8 mouse cellular contexts compared by ENCODE assay signal in the genomic region with DNA sequence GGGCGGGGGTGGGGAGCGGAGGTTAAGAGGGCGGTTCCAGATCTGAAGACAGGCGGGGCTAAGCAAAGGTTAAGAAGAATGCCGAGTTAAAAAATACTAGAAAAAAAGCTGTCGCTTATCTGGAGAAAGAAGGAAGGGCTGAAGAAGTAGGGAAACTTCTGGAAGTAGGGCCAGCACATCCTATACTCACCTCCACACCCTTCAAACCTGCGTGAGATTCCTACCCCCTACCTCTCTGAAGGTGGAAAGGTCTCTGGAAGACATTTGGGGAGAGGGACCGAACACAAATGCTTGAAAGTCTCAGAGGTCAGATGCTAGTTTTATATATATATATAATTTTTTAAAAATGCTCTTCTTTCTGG. TPM values are rescaled to one million over a fixed set of nuclear protein-coding genes. Genes with fewer than 3 reads are reported as not detected.
DNase-seq lines count a peak whose midpoint lies in the region; ATAC-seq lines count a peak whose summit lies in the region.

No protein-coding gene starts in this region.

- H3K4me1 ChIP-seq in kidney, embryonic 16.5 days (ENCODE audit: insufficient read depth, low read length) = peaks cover 14% of the 10 kb centered on the region; the same call in 1 of the 2 replicates
- peaks cover 8% of the 10 kb centered on the region for H3K4me1 ChIP-seq in embryonic facial prominence, embryonic 10.5 days
- peaks cover 7% of the 10 kb centered on the region for H3K4me1 ChIP-seq in hindbrain, embryonic 15.5 days (replicated peaks)
- 0 out of 2 replicates have a peak, but pooled peaks cover 5% of the 10 kb centered on the region for H3K4me1 ChIP-seq in midbrain, embryonic 14.5 days (ENCODE audit: control insufficient read depth, insufficient read depth, low read length)

- no peaks in the 10 kb centered on the region for H3K27me3 ChIP-seq in kidney, embryonic 16.5 days (ENCODE audit: insufficient read depth, low read length)
- no peaks in the 10 kb centered on the region for H3K27me3 ChIP-seq in embryonic facial prominence, embryonic 10.5 days (replicated peaks; ENCODE audit: low read depth, poor library complexity, severe bottlenecking)
- H3K27me3 ChIP-seq in hindbrain, embryonic 15.5 days = no peaks in the 10 kb centered on the region
- no peaks in the 10 kb centered on the region for H3K27me3 ChIP-seq in midbrain, embryonic 14.5 days (ENCODE audit: control insufficient read depth, insufficient read depth, low read length)

- peak overlapping the region; percentile 62 for H3K4me3 ChIP-seq in kidney, embryonic 16.5 days (ENCODE audit: low read length)
- H3K4me3 ChIP-seq in embryonic facial prominence, embryonic 10.5 days = peak overlapping the region; percentile 74
- peak overlapping the region; percentile 47 for H3K4me3 ChIP-seq in hindbrain, embryonic 15.5 days
- peak overlapping the region; percentile 43 for H3K4me3 ChIP-seq in midbrain, embryonic 14.5 days (replicated peaks; ENCODE audit: low read depth, low read length)

- WGBS in kidney, embryonic 16.5 days = 9% methylated on average over 8 of the region's 8 CpGs
- 11% methylated on average over 8 of the region's 8 CpGs for WGBS in embryonic facial prominence, embryonic 10.5 days
- 13% methylated on average over 8 of the region's 8 CpGs for WGBS in hindbrain, embryonic 15.5 days
- WGBS in midbrain, embryonic 14.5 days = 8% methylated on average over 8 of the region's 8 CpGs

- no peak; the same call in 1 of the 2 replicates for ATAC-seq in kidney, embryonic 16.5 days (ENCODE audit: low FRiP score, low TSS enrichment)
- ATAC-seq in hindbrain, embryonic 15.5 days (ENCODE audit: low FRiP score, low read depth) = no peak
- ATAC-seq in midbrain, embryonic 14.5 days (ENCODE audit: low FRiP score, low TSS enrichment) = no peak

- no peaks in the 10 kb centered on the region for H3K9me3 ChIP-seq in kidney, embryonic 16.5 days (ENCODE audit: low read length)
- no peaks in the 10 kb centered on the region for H3K9me3 ChIP-seq in embryonic facial prominence, embryonic 10.5 days
- no peaks in the 10 kb centered on the region for H3K9me3 ChIP-seq in hindbrain, embryonic 15.5 days
- H3K9me3 ChIP-seq in midbrain, embryonic 14.5 days (ENCODE audit: control insufficient read depth, low read length) = no peaks in the 10 kb centered on the region

- H3K27ac ChIP-seq in kidney, embryonic 16.5 days (ENCODE audit: low read length) = peak overlapping the region; percentile 75; the same call in 1 of the 2 replicates
- H3K27ac ChIP-seq in embryonic facial prominence, embryonic 10.5 days (replicated peaks) = peak overlapping the region; percentile 59; the same call in 1 of the 2 replicates
- no peak overlapping the region for H3K27ac ChIP-seq in hindbrain, embryonic 15.5 days (replicated peaks)
- H3K27ac ChIP-seq in midbrain, embryonic 14.5 days (replicated peaks; ENCODE audit: low read depth, low read length) = no peak overlapping the region

- H3K9ac ChIP-seq in kidney, embryonic 16.5 days (replicated peaks; ENCODE audit: low read length) = peak overlapping the region; percentile 38; the same call in 1 of the 2 replicates
- H3K9ac ChIP-seq in hindbrain, embryonic 15.5 days = peak overlapping the region; percentile 39; the same call in 1 of the 2 replicates
- peak overlapping the region; percentile 50; the same call in 1 of the 2 replicates for H3K9ac ChIP-seq in midbrain, embryonic 14.5 days (replicated peaks; ENCODE audit: low read length)

- peak overlapping the region; percentile 71 for H3K4me2 ChIP-seq in kidney, embryonic 16.5 days (replicated peaks; ENCODE audit: low read depth, low read length)
- H3K4me2 ChIP-seq in hindbrain, embryonic 15.5 days = peak overlapping the region; percentile 77
- peak overlapping the region; percentile 67 for H3K4me2 ChIP-seq in midbrain, embryonic 14.5 days (ENCODE audit: low read length)

- H3K36me3 ChIP-seq in kidney, embryonic 16.5 days (ENCODE audit: insufficient read depth, low read length) = no peaks in the 10 kb centered on the region; the same call in 1 of the 2 replicates
- H3K36me3 ChIP-seq in embryonic facial prominence, embryonic 10.5 days (replicated peaks) = no peaks in the 10 kb centered on the region
- no peaks in the 10 kb centered on the region for H3K36me3 ChIP-seq in hindbrain, embryonic 15.5 days
- H3K36me3 ChIP-seq in midbrain, embryonic 14.5 days (ENCODE audit: control insufficient read depth, insufficient read depth, low read length) = no peaks in the 10 kb centered on the region

- DNase-seq in kidney, postnatal 14 days = no peak
- no peak for DNase-seq in embryonic facial prominence, embryonic 10.5 days (ENCODE audit: low spot score)
- DNase-seq in midbrain, embryonic 14.5 days = no peak
- DNase-seq in layer of hippocampus, adult 9-11 months = no peak
- no peak for DNase-seq in embryo, embryonic 11 days
- no peak for DNase-seq in right cerebral cortex, postnatal 14 days

RNA-seq across cellular contexts. Expression of a gene that starts 0.3 kb away (rescaled TPM):
- 14.3 and 15.8 TPM in 2 replicates for polyA plus RNA-seq in kidney, embryonic 16.5 days (2015; fragmentation: Nextera tagmentation; extraction: Ambion mirVana)
- 16.9 and 19.4 TPM in 2 replicates for polyA plus RNA-seq in embryonic facial prominence, embryonic 10.5 days (2016; fragmentation: Nextera tagmentation; extraction: Ambion mirVana)
- polyA plus RNA-seq in hindbrain, embryonic 15.5 days (2015; fragmentation: Nextera tagmentation; extraction: Ambion mirVana) = 1.5 and 1.6 TPM in 2 replicates
- 0.61 and 1.3 TPM in 2 replicates for polyA plus RNA-seq in midbrain, embryonic 14.5 days (2014; fragmentation: Nextera tagmentation; extraction: Ambion mirVana)

RNA-seq across cellular contexts. Expression of a gene that starts 27.2 kb away (rescaled TPM):
- polyA plus RNA-seq in kidney, embryonic 16.5 days (2015; fragmentation: Nextera tagmentation; extraction: Ambion mirVana) = 20.8 and 23.3 TPM in 2 replicates
- polyA plus RNA-seq in embryonic facial prominence, embryonic 10.5 days (2016; fragmentation: Nextera tagmentation; extraction: Ambion mirVana) = 7.0 and 7.7 TPM in 2 replicates
- 12.4 and 14.6 TPM in 2 replicates for polyA plus RNA-seq in hindbrain, embryonic 15.5 days (2015; fragmentation: Nextera tagmentation; extraction: Ambion mirVana)
- 5.9 and 8.7 TPM in 2 replicates for polyA plus RNA-seq in midbrain, embryonic 14.5 days (2014; fragmentation: Nextera tagmentation; extraction: Ambion mirVana)

Comparison
In these comparisons a context has a peak if more than half of its experiments do, and no peak if none do; other contexts are left out.
1. H3K27ac ChIP-seq: peak in kidney, embryonic 16.5 days (single experiment) and embryonic facial prominence, embryonic 10.5 days (single experiment); none in hindbrain, embryonic 15.5 days (single experiment) and midbrain, embryonic 14.5 days (single experiment).
2. Peak in every context shown above with its lines, with median percentiles within 50 percentile points of each other: H3K4me2 ChIP-seq, H3K4me3 ChIP-seq and H3K9ac ChIP-seq.